Mouse (Mus musculus) erythroblast, adult 5-6 weeks (primary cell): ENCODE results near the gene Tmco5. TPM values are rescaled to one million over a fixed set of nuclear protein-coding genes. Genes with fewer than 3 reads are reported as not detected.
A peak's percentile ranks its signal among the peaks of the same experiment; 100 is the strongest.

Source experiments
- ATAC-seq: replicated peaks from 2 replicates; pipeline ENCODE4 v1.8.0; 2016; ENCODE audit warnings: moderate number of reproducible peaks, mild to moderate bottlenecking, moderate TSS enrichment, inconsistent platforms; ENCODE audit not compliant: poor library complexity, low FRiP score, severe bottlenecking
- total RNA-seq, 2 experiments: library from RNA; stranded (forward) in 1 of 2; stranded (reverse) in 1 of 2; fragments of 150-400 nt in 1 of 2; fragments of 200-764, 138-1000 nt in 1 of 2; gene quantifications; 2 replicates each; pipeline versions ENCODE4 v1.2.3 to v1.2.4; 2015 to 2017; ENCODE audit warnings: low replicate concordance in 2 of 2

Tmco5 gene
- total RNA-seq (2015; ENCODE audit: low replicate concordance), result not detected in 2 replicates
- not detected in 2 replicates for total RNA-seq (2017; ENCODE audit: low replicate concordance)

GRCm38 (mm10) chr2:116878391-116878790 lies at the start of gene Tmco5:
Gene Tmco5 (plus strand): TSS chr2:116878691.
- ATAC-seq, result no peak

- ATAC-seq, result no peak
Measured at GRCm38 (mm10) chr2:116831863-116832262, 46.6 kb upstream of the Tmco5 start.

DNA sequence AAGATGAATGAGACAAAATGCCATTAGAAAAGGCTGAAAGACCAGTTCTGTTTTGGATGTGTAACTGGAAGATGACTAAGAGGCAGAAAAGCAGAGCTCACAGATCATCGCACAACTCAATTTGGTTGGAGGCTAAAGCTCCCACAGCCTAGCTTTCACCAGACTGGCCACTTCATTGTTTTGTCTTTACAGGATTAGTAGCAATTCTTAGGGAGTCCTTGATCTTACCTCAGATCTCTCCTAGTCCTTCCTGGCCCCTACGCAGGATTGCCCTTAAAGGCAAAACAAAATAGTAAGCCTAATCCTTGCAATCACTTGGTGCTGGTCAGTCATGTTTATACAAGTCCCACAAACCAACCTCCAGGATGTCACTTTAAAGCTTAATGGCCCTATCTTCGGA lies 40.7 kb upstream of the Tmco5 start:
- ATAC-seq, result no peak

DNA sequence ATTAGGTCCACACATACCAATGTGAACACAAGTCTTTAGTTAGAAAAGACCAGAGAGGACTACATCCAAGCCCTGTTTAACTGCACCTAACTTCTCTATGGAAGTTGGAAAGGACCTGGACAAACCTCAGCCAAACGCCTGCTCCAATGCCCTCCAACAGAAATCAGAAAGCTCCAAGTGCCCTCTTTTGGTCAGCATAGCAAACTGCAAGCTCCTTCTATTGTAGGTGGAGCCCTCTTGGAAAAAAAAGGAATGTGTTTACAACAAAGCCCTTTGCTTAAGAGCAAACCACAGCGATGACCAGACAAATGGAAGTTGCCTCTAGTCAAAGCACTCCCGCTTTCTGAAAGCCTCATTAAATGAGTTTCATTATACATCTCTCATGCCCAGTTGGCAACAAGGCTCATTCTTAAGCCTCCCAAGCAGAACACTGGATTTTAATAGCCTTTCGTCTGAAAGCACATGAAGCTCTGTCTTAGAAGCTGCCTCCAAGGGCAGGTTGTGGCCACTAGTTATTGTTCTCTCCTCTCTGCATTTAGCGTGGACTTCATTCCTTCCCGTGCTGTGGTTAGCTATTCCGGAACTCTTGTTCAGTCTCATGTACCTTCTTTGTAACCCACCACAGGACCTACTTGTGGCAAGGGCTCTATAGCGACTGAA lies 39.8 kb upstream of the Tmco5 start:
- no peak for ATAC-seq

GRCm38 (mm10) chr2:116849980-116850636 lies 28.4 kb upstream of the Tmco5 start:
- no peak for ATAC-seq

DNA sequence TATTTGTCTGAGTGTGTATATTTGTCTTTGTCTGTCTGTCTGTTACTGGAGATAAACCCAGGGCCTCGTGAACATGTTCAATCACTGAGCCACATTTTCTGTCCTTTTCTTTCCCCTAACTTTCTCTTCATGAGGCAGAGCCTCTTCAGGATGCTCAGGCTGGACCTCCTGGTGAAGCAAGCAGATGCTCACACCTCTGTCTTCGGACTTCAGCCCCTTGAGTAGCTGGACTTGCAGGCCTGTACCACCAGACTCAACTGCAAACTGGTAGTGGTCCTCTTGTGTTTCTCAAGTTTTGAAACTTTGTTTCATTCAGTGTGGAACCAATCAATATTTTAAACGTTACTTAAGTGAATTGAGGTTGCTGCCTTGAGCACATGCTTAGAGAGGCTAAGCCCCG lies 27.1 kb upstream of the Tmco5 start:
- ATAC-seq, result no peak

DNA sequence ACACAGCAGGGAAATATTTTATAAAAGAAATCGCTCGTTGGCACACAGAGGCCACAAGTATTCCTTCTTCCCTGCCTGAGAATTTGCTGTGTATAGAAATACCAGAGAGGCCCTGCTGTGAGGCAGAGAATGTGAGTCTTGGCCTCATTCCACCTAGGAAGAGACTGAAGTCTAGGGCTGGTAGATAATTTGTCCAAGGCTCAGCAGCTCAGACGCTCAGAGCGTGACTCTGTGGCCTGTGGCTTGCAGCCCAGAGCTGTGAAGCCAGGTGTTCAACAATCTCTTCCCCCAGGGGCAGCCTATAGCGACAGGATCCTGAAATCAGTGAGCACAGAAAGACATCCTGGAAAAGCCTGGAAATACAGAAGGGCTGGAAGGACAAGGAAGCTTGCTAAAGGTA lies 26.2 kb upstream of the Tmco5 start:
- ATAC-seq, result no peak

GRCm38 (mm10) chr2:116858703-116859102 lies 19.8 kb upstream of the Tmco5 start:
- ATAC-seq, result no peak

DNA sequence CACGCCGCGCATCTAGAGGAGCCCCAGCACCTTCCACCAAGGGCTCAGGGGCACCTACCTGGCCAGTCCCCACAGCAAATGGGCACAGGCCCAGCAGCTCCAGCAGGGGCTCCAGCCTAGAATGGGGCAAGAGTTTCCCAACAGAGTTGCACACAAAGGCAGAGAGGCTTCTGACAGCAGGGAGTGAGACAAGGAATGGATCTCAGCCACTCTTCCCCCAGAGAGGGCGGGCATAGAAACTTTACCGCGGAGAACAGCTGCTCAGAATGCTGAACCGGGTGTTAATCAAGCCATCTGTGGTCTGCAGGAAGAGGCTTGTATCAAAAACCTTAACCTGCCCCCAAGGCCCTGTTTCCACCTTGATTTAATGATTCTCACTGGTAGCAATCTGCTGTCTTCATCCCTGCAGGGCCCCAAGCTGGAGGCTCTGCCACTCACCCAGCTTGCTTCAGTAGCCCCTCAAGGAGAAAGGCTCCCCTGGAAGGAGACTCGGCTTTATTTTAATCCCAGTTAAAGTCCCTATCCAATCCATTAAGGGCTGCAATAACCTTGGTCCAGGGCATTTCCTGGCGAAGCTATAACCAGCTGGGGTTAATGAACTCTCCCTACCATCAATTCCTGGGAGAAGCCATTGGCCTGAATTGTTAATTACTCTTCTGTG lies 1.4 kb upstream of the Tmco5 start:
- no peak for ATAC-seq

DNA sequence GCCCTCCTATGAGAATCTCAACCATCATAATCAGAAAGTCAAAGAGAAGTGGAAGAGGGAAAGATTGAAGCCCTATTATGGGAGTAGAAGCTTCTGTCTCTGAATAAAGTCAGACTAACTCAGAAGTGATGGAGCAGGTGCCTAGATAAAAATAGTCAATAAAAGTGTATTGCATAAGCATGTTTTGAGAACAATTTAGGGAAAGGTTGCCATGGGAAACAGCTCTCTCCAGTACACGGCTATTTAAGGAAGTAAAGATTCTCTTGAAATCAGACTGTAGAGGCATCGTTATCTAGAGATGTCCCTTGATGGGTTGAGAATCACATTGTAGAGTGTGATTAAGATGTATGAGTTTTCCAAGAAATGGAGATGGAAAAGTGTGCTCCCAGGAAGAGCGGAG lies 1.2 kb downstream of the Tmco5 start:
- ATAC-seq, result no peak

DNA sequence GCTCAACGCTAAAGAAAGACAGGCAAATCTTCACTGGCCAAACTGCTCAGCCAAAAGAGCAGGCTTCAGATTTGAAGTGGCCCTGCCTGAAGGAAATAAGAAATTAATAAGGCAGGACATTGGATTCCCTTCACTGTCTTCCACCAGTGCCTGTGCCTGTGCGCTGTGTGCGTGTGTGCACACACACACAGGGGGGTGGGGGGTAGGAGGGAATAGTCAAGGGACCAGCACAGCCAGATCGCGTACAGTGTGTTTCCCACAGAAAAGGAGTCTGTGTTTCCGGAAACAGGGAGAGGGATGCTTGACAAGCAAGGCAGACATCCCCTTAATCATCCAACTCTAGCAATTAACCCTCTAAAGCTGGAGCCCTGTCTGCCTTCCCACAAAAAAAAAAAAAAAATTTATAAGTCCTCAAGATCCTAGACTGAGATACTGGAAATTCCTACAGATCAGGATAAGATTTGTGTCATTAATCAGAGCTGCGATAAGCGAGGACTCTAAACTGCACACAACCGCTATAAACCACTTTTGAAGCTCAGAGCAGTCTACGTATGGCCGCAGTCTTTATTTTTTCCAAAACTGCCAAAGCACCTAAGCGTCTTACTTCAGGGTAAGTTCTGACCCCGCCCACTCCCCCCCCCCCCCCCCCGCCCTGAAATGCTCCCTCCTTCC lies 15.0 kb downstream of the Tmco5 start:
- ATAC-seq, result no peak

GRCm38 (mm10) chr2:116893988-116894363 lies 15.5 kb downstream of the Tmco5 start:
- no peak for ATAC-seq

DNA sequence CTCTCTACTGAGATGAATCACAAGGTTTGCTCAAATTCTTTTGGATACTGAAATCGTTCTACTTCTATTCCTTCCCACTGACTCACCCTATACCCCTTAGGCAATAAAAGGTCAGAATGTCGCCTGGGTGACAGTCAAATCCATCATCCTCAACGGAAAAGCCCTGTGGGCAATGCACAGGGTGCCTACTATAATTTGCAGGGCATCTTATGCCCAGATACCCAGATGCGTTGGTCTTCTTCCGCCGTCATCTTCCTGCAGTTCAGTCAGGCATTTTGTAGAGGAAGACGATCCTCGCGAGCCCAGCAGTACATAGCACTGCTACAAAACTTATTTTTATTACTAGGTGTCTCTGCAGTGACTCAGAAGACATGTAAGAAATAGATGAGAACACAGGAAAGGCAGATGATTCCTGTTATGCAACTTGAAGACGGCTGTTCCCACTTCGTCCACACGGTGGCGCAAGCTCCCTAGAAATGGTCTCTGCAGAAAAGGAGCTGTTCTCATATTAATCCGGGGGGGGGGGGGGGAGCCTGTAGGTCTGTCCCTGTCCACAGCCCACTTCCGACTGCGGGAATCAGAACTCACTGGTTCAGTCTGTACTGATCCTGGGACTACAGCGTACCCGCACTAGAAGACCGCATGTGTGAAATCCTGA lies 21.3 kb downstream of the Tmco5 start:
- 0 out of 2 replicates have a peak, but pooled peaks have one; percentile 49 for ATAC-seq

DNA sequence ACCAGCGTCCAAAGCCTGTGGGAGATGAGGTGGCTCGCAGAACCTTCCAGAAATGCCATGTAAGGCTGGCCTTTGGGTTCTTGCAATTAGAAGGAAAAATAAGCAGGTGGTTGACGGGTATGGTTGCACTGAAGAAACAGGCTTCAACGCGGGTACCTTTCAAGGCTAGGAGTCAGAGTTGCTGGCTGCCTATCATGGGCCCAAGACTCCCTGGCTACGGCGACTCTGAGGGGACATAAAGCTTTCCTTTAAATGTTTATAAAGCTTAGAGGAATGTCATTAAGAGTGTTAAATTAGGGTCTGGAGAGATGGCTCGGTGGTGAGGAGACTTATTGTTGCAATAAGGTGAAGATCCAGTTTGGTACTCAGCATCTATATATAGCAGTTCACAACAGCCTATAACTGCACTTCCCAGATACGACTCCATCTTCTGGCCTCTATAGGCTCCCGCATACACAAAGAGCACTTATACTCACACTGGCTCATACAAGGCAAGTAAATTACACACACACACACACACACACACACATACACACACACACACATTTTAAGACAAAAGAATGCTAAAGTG lies 21.9 kb downstream of the Tmco5 start:
- ATAC-seq, result no peak; the same call in 1 of the 2 replicates

GRCm38 (mm10) chr2:116908268-116908667 lies 29.8 kb downstream of the Tmco5 start:
- no peak for ATAC-seq

GRCm38 (mm10) chr2:116912334-116913070 lies 34.0 kb downstream of the Tmco5 start:
- no peak for ATAC-seq

DNA sequence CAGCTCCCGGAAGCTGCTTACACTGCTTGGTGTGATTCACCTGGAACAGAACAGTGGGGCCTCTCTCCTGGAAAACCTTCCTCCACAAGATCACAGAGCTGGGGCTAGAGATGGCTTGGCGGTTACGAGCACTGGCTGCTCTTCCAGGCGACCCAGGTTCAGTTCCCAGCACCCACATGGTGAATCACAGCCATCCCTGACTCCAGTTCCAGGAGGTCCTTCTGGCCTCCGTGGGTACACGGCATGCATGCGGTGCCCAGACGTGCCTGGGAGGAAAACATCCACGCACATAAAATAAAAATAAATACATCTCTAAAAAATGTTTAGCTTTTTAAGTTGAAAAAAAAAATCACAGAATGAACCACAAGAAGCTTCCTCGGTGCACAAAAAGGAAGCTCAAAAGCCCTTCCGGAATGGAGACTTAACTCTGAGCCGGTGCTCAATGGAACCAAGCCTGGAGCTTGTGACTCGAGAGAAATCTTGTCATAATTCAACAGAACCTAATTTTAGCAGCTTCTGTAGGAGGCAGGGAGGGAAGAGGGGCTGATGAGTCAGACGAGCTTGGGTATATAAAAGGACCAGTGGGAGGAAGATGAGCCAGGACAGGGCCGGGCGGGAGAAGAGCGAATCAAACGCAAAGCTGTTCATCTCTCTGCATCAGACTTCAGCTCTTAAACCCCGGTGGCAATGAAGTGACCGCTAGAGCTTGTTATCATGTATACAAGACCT lies 35.4 kb downstream of the Tmco5 start:
- ATAC-seq, result no peak

DNA sequence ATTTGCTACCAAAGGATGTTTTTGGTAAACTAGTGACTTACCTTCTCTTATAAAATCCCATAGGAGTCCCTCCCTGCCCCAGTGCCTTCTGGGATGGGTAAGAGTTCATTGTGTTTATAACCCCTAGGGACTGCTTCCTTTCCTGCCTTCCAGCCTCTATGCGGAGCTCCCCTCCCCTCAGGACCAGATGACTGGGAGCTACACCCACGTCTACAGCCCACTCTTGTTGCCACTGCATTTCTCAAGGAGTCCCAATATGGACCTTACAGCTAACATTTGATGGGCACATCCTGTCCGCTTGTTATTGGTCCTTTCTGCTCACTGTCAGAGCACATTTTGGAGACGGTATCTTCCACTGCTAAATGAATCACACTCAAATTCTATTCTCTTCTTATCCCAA lies 36.1 kb downstream of the Tmco5 start:
- no peak for ATAC-seq
